Mouse (Mus musculus): ENCODE measurements around the gene Sult2b1.

The Sult2b1 gene

DNA sequence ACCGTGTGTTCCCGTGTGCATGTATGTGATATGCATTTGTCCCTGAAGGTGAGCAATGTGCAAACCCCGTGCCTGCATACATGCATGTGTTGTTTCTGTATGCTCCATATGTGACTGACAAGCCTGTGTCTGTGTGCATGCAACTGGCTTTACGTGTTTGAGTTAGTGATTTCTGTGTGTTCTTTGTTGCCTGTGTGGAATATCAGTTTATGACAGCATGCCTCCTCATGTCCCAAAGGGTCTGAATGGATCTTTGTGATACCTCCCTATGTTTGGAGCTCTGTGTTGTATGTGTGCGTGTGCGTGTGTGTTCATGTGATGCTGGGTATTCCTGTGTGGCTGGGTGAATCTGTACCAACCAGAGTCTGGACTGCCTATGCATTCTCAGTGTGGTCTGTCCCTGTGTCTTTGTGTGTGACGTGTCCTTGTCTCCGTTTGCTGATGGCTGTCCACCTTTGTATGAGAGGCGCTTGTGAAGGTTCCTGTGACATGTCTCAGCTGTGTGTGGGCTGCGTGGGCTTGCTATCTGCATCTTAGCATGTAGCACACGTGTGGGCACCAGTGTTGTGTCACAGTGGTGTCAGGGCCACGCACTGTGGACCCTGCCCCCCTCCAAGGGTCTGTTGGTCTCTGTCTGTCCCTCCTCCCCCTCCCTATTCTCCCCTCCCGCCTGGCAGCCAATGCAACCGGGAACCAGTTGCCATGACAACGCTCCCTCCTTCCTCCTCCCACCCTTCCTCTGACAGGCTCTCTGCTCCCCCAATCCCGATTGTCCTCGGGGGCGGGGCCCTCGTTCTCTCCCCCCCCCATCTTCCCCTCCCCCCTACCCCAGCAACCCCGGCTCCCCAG, at the start of gene Sult2b1:
Gene Sult2b1, minus strand, starts transcription at position 146 of the 849 bp plus-strand sequence.
- in situ Hi-C loops (cut with MboI), result no loop called here

DNA sequence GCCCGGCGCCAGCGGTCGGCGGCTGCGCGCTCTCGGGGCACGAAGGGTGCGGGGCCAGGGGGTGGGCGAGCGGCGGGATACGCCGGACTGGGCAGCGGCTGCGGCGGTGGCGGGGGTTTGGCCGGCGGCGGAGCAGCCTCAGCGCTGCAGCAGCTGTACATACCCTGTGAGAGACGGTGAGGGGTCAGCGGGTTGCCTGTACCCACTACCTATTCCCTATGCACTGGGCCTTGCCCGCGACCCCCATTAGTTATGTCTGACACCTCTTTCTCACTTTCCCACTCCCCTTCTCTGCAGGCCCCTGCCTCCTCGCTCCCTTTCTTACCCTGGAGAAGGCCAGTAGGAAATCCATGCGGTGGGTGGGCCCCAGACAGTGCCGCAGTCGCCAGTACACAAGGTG, 49.5 kb upstream of the Sult2b1 start:
- in situ Hi-C loops (cut with MboI), result no loop called here

DNA sequence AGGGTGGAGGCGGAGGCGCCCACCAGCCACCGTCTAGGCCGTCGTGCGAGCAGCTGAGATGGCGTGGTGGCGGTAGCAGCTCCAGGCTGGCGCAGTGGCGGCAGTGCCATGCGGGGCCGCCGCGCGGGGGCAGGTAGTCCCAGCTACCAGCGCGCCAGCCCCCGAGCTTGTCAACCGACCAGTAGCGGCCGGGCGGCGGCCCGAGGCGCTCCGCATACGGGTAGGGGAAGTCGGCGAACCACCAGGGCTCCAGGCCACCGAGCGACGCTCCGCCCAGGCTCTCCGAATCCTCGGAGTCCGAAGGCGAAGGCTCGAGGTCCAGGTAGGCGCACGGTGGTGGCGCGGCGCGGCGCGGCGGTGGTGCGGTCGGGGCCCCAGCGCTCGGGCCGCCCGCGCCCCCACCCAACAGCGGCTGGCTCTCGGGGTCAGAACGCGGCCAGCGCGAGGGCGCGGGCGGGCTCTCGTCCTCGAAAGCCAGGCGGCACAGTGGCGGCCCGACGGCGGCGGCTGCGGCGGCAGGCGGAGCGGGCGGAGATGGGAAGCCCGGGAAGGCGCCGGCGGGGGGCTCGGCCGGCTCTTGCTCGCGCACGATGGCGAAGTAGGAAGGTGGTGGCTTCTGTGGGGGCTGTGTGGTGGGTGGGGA, 48.8 kb upstream of the Sult2b1 start:
- in situ Hi-C loops (cut with MboI), result no loop called here

DNA sequence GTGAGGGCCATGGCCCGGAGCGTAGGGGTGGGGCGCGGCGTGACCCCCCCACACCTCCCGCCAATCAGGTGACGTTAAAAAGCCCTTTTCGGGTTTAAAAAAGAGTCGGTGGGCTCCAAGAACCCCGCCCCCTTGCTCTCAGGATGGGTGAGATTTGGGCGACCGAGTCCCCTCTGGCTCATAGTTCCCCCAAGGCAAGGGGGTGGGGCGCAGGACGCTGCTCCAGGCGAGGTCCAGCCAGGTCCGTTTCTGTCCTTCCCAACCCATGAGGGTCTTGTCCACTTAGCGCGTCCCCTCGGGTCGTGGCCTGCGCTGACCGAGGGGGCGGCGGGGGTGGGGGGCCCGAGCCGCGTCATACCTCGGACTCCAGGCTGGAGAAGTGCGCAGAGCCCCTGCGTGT, 48.0 kb upstream of the Sult2b1 start:
- in situ Hi-C loops (cut with MboI), result no loop called here

DNA sequence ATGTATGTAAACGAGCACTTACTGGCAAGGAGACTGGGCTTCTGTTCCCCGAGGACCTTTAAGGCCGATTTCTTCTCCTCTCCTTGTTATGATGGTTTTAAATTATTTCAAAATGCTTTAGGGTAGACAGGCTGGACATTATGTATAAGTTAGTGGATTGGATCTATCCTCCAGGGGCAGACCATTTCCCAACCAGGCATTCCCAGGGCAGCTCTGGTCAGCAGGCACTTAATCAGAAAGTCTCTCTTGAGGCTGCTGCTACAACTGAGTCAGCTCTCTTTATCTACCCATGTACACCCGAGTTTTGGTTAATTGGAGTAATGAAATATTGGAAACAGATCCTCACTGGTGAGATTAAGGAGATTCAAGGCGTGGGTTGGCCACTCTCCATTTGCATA, 46.7 kb upstream of the Sult2b1 start:
- in situ Hi-C loops (cut with MboI), result no loop called here

GRCm38 (mm10) chr7:45830427-45831127, 46.1 kb upstream of the Sult2b1 start, which contains the start of gene Grwd1:
TSS of gene Grwd1 (minus strand) at chr7:45830944.
- in situ Hi-C loops (cut with MboI), result no loop called here

DNA sequence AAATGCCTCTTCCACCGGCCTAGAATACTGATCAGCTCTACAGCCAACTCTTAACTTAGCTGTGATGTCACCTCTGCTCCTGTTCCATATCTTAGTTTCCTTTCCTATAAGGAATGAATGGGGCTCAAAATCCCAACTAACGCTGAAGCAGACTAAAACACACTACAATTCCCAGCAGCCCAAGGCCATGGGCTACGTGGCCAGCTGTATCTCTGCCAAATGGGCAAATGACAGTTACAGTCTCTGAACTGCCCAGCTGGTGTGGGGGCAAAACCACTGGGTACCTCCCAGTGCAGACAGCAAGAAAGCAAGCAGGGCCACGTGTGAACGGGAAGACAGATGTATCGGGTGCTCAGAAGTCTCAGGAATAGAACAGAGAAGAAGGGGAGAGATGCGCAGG, 42.2 kb upstream of the Sult2b1 start:
- in situ Hi-C loops (cut with MboI), result no loop called here

GRCm38 (mm10) chr7:45824598-45824997, 40.1 kb upstream of the Sult2b1 start, which contains the start of gene Kcnj14:
TSS of gene Kcnj14 (minus strand) at chr7:45824782.
- in situ Hi-C loops (cut with MboI), result no loop called here

- in situ Hi-C loops (cut with MboI), result no loop called here
These were observed 36.4 kb upstream of the Sult2b1 start for GRCm38 (mm10) chr7:45820913-45821312.

DNA sequence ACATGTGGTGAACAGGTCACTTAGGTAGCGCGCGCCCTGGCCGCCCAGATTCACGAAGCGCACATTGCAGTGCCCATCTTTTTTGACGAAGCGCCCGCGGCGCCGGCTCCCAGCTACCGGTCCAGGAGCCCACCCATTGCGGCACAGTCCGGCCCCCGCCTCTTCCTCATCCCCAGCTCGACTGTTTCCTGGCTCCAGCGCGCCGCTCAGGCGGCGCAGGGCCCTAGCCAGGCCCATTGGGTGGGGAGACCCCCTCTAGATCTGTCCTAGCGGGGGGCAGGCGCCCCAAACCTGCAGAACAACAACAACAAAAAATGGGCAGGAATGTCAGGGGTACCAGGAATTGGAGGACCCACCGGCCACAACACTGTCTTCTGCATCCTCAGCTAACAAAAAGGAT, 35.4 kb upstream of the Sult2b1 start:
- in situ Hi-C loops (cut with MboI), result no loop called here

DNA sequence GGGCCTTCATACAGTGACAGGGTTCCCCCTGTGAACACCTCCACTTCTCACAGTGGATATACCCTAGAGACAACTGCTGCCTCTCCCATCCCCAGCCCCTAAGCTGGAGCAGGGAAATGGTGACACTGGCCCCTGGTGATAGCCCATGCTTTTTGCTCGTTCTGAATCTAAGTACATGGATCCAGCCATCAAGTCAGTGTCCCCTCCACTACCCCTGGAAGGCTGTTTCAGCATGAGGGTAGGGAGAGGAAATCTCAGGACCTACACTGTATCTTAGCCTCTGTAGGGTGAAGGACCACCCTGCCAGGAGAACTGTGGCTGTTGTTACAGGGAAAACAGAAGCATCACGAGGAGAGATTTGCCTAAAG, 31.5 kb upstream of the Sult2b1 start:
- in situ Hi-C loops (cut with MboI), result no loop called here

DNA sequence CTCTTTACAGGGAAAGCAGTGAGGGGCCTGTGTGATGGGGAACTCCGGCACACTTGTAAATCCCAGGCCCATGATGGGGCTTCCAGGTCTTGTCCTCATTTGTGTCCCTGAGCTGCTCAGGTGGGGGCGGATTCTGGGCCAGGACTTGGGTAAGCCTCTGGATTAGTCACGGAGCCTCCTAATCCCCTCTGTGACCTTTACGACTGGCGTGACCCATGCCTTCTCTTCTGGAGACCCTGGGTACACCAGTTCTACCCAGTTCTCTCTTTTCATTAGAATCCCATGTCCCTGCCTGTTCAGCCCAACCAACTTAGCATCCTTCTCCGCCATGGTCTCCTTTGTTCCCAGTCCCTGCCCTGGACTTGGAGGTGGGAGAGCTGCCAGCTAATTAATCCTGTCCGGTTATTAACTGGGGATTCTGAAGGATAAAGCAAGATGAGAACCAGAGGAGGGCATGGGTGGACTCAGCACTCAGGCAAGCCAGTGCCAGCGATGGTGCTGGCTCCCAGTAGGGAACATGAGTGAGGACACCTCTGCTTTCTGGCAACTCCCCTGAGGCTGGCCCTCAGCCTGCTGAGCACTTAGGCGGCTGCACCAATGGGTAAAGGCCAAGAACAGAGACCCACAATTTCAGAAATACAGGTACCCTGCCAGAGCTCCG, 31.0 kb upstream of the Sult2b1 start:
- in situ Hi-C loops (cut with MboI), result no loop called here

GRCm38 (mm10) chr7:45814841-45815240, 30.4 kb upstream of the Sult2b1 start:
- in situ Hi-C loops (cut with MboI), result no loop called here

- in situ Hi-C loops (cut with MboI), result no loop called here
These were observed 29.6 kb upstream of the Sult2b1 start, which contains the start of gene Cyth2 for GRCm38 (mm10) chr7:45813787-45814779. TSS of gene Cyth2 (minus strand) at chr7:45814581.

DNA sequence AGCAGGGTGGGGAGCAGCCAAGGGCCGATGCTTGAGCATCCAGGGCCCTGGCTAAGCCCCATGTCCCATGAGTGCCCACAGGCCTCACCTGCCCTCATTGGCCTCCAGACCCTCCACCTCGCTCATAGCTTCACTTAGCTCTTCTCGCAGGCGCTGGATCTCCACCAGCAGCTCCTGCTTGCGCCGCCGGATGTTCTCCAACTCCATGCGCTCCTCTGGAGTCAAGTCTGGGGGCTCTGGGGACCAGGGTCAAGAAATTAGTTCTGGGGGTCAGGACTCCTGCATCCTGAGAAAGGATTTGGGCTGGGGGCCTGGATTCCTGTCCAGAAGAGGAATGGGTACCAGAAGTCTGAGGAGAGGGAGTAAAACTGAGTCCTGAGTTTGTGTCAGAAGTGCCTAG, 28.5 kb upstream of the Sult2b1 start:
- in situ Hi-C loops (cut with MboI), result no loop called here

DNA sequence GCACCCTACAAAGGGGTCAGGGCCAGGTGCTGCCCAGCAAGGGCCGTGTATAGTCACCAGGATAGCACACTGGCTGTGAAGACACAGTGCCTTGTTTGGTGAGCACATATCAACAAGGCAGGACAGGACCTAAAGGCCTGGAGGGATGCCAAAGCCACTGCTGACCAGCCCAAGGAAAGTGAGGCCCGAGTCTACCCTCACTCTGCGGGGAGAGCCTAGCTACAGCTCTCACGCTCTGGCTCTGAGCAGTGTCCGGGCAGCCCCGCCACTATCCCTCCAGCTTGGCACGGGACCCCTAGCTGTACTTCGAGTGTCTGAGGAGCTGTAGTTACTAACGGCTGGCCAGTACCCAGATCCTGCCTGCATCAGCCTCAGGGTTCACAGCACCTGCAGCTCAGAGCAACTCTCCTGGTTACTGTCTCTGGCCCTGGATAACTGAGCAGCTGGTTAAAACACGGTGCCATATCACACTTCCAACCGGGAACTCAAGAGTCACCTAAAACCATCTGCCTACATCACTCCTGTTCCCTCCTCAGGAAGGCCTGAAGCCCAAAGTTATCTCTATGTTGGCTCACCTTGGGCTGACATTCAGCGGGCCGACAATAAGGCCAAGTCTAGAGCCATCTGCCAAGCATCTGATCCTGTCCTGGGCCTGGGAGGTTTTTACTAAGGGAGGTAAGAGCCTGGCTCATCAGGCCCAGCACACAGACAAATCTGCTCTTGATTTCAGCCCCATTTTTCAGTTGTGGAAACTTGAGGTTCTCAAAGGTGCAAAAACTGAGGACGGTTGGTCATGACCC, 25.0 kb upstream of the Sult2b1 start:
- in situ Hi-C loops (cut with MboI), result no loop called here

- in situ Hi-C loops (cut with MboI), result no loop called here
These were observed 24.0 kb upstream of the Sult2b1 start for GRCm38 (mm10) chr7:45808471-45808870.

DNA sequence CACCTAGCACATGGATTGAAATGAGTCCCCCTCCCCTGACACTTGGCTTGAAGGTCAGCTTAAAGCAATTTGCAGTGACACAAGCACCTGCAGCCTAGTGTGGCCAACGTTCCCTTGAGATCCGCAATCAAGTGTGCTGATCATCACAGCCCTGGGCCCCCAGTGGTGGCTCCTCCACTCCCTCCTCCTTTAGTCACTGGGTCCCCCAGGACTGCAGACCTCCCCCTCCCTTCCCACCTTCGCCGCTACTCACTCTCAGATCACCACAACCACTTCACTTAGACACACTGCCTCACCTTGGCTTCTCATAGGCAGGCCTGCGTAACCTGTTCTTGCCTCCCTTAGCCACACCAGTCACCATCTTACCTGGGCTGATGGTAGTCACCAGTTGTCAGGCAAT, 21.5 kb upstream of the Sult2b1 start:
- in situ Hi-C loops (cut with MboI), result no loop called here

- in situ Hi-C loops (cut with MboI), result loop anchor here (5.0 kb wide), 1 partner anchor 70 kb away; no protein-coding TSS in a partner anchor
These were observed 18.1 kb upstream of the Sult2b1 start for GRCm38 (mm10) chr7:45802551-45802950.

DNA sequence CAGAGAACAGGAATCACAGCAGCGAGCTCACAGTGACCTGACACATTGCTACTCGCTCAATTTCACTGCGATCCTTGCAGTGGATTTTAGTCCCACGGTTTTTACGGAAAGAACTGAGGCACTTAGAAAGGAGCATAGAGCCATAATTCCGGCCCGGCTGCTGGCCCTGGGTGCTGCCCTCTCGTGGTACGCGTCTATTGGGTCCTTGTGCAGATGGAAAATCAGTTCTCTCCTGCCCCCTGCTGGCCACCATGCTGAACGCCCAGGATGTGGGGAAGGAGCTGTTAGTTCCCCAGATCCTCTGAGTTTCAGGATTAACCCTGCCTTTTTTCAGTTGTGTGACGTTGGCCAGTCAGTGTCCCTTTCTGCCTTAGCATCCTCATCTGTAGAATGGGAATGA, 16.9 kb upstream of the Sult2b1 start:
- in situ Hi-C loops (cut with MboI), result loop anchor here (5.0 kb wide), 1 partner anchor 69 kb away; no protein-coding TSS in a partner anchor

Measured in mature B cell (primary cell).